Mouse (Mus musculus): ENCODE data around the gene Foxl1.
"Not testable (repeated sequence)": the region's sequence is repeated elsewhere in the genome, so short reads cannot be mapped to it uniquely, and the experiment has no call there.

Foxl1 gene

GRCm38 (mm10) chr8:121124547-121125239 lies 3.0 kb upstream of the Foxl1 start:
- no peak for DNase-seq (ENCODE audit: low spot score in 2 of 2)

- no peak for DNase-seq (ENCODE audit: low spot score in 2 of 2)
Observed at GRCm38 (mm10) chr8:121125311-121125876, 2.3 kb upstream of the Foxl1 start.

GRCm38 (mm10) chr8:121126191-121126590 lies 1.5 kb upstream of the Foxl1 start:
- no peak for DNase-seq (ENCODE audit: low spot score in 2 of 2)

- DNase-seq (ENCODE audit: low spot score in 2 of 2) = no peak
Observed at GRCm38 (mm10) chr8:121126694-121127093, 1.0 kb upstream of the Foxl1 start.

- no peak for DNase-seq (ENCODE audit: low spot score in 2 of 2)
Observed at GRCm38 (mm10) chr8:121127291-121127701, 444 bp upstream of the Foxl1 start.

GRCm38 (mm10) chr8:121128531-121129264 lies 958 bp downstream of the Foxl1 start:
- DNase-seq (ENCODE audit: low spot score in 2 of 2) = no peak

- no peak for DNase-seq (ENCODE audit: low spot score in 2 of 2)
Observed at GRCm38 (mm10) chr8:121129265-121129940, 1.7 kb downstream of the Foxl1 start.

GRCm38 (mm10) chr8:121130522-121130921 lies 2.8 kb downstream of the Foxl1 start:
- no peak for DNase-seq (ENCODE audit: low spot score in 2 of 2)

DNA sequence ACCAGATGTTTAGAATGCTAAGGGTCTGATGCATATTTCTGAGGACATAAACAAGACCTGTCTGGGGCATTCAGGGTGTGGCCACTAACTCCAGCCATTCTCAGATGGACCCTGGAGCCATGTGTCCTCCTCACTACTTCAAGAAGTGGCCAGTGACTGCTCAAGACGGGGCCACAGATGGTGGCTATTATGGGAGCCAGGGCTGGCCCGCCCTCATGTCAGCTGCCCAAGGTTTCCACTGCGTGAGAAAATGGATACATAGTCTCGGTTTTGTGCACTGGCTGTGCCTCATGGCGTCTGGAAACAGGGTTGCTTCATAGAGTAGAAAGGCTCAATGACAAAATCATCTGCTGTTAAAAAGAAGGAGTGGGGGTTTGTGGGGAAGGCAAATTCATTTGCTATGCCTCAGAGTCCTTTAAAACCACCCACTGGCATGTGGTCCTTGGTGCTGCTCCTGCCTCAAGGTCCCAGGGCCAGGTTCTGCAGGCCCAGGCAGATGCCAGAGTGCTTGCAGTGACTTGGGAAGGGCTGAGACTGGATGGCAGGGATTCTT lies 5.3 kb downstream of the Foxl1 start:
- no peak for DNase-seq (ENCODE audit: low spot score in 2 of 2)

GRCm38 (mm10) chr8:121134102-121134501 lies 6.4 kb downstream of the Foxl1 start:
- no peak for DNase-seq (ENCODE audit: low spot score in 2 of 2)

DNA sequence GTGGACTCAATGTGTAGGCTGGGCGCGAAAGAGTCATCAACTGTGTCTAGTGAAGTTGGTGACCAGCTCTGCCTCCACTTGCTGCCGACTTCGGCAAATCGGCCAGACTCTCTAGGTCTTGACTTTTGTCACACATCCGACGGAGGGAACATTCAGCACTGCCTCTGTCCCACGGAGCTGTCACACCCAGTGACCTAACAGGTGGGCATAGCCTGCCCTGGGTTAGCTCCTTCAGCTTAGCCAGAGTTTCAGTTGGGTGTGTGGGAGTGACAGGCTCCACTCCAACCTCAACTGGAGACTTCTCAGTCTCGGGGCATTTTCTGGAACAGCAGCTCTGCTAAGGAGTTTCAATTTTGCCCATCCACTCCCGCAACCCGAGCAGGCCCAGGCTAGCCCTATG lies 6.8 kb downstream of the Foxl1 start:
- no peak for DNase-seq (ENCODE audit: low spot score in 2 of 2)

- no peak for DNase-seq (ENCODE audit: low spot score in 2 of 2)
Observed at GRCm38 (mm10) chr8:121136856-121137255, 9.1 kb downstream of the Foxl1 start.

DNA sequence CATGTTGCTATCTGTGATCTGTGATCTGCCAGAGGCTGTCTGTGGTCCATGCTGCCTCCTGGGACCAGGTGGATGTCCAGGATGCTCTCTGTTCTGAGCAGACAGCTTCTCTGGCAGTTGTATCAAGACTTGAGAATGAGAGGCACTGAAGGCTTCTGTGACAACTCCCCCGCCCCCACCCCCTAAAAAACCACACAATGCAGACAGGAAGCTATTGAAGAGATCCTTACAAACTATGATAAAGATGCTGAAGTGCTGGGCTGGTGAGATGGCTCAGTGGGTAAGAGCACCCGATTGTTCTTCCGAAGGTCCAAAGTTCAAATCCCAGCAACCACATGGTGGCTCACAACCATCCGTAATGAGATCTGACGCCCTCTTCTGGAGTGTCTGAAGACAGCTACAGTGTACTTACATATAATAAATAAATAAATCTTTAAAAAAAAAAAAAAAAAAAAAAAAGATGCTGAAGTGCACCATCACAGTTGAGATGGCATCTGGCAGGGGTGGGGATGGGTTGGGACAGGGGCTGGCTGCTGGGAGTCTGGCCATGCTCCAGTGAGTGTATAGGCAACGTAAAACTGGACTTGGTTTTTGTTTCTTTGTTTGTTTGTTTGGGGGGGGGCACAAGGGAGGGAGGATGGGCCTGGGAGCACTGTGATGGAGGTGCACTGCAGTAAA lies 17.9 kb downstream of the Foxl1 start:
- not testable (repeated sequence) for DNase-seq (ENCODE audit: low spot score in 2 of 2)

DNA sequence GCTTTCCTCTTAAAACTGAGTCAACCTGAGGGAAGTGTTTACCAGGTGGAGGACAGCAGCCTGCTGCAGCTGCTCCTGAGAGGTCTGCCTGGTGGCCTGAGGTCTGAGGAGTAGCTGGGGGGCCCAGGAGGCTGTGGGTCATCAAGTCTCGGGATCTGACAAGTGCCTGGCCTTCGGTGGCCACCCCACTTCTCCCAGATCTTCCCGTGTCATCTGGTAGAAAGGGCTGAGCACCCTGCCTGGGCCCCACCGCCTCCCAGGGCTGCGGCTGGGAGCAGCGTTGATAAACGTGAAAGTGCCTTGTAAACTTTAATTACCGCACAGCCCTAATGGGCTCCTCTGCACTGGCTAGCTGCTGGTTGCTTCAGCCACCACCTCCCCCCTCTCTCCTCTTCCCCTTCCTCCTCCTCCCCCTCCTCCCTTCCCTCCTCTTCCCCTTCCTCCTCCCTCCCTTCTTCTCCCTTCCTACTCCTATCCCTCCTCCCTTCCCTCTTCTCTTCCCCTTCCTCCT lies 20.9 kb downstream of the Foxl1 start:
- DNase-seq (ENCODE audit: low spot score in 2 of 2) = no peak

DNA sequence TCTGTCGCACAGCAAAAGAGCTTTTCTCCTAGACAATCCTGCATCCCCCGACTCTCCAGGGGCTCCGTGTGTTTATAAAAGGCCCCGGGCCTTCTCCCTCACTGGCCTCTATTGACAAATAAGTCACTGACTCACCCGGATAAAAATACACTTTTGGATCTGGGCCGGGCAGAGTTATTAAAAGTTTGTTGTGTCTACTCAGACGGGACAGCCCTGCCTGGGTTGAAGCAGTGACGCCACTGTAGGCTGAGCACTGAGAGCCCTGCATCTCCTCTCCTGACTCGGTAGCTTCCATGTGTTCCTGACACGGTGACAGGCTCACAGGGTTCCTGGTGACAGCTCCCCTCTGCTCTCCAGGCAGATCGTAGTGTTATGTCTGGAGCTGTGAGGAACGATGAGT lies 24.7 kb downstream of the Foxl1 start:
- no peak for DNase-seq (ENCODE audit: low spot score in 2 of 2)

- no peak for DNase-seq (ENCODE audit: low spot score in 2 of 2)
Observed at GRCm38 (mm10) chr8:121156990-121157491, 29.3 kb downstream of the Foxl1 start.

DNA sequence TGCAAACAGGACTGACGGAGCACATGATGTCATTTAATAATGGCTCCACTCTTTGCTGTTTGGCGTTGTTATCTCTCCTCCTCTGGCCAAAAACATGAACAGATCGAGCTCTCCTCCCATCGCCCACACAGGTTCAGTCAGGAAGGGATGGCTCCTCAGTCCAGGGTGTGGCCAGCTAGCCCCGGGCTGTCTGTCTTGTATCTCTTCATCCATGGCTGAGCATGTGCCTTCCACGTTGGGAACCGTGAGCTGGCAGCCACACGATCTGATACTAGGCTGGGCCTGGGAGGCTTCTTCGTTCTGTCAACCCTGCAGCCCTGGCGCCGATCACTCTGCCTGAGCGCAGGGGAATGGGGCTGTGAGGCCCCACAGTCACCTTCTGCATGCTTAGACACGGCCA lies 31.1 kb downstream of the Foxl1 start:
- DNase-seq (ENCODE audit: low spot score in 2 of 2) = no peak

DNA sequence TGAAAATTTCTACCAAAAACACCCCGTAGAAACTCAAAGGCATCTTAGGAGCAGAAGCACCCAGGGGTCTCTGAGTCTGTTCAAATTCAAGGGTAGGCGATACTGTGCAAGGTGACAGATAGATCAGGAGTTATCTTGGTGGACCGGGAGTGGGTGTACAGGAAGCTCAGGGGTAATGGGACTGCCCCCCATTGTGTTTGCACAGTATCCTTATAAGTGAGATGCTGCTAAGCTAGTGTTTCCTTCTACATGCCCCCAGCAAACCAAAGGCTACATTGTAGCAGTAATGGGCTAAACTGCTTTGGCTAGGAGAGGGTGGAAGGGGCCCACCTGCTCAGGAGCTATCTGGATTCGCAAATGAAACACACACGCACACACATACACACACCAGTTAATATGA lies 33.7 kb downstream of the Foxl1 start:
- no peak for DNase-seq (ENCODE audit: low spot score in 2 of 2)

DNA sequence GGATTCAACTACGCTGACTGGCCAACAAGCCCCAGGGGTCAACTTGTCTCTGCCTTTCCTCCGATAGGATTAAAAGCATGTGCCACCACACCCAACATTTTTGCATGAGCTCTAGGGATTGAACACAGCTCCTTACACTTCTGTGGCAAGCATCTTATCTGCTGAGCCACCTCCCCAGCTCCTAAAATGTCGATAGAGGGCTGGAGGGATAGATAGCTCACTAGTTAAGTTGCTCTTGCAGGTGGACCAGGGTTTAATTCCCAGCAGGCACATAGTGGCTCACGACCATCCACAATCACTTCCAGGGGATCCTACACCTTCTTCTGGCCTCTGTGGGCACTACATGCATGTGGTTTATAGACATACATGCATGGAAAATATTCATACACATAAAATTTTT lies 34.7 kb downstream of the Foxl1 start:
- DNase-seq (ENCODE audit: low spot score in 2 of 2) = no peak

GRCm38 (mm10) chr8:121162906-121163695 lies 35.4 kb downstream of the Foxl1 start:
- no peak for DNase-seq (ENCODE audit: low spot score in 2 of 2)
